Mouse (Mus musculus): Measurements from ENCODE around the gene Galnt14.

DNA sequence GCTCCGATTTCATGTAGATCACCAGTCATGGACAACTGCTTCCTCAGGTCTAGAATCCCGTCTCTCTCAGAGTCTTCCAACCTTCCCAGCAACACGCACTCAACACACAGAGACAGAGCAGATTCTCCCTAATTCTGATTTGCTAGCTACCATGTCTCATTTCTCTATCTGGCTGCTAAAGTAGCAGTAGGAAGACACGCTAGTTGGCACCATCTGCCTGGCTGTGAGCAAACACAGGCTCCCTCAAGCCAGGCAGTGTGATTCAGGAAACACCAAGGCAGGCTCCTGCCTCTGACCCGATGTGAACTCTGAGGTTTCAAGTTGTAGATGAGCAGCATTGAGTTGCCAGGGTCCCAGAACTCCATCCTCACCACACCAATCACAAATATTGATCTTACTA lies 25.5 kb downstream of the Galnt14 start:
- no peak for TF ChIP-seq CTCF (IDR thresholded peaks at IDR 0.05; ENCODE audit: low read depth, low read length)
- no peak for TF ChIP-seq POLR2A (IDR thresholded peaks at IDR 0.05; ENCODE audit: borderline replicate concordance, low read depth, low read length)
